Mouse (Mus musculus) right cerebral cortex, postnatal 4 days (tissue): ENCODE results near the gene Erp27.
"Not testable (repeated sequence)": the region's sequence is repeated elsewhere in the genome, so short reads cannot be mapped to it uniquely, and the experiment has no call there.

Experiments used
- DNase-seq: peaks from one replicate; pipeline ENCODE4 v3.0.0-alpha.2; 2022

Gene Erp27

GRCm38 (mm10) chr6:136922080-136922479 is at the start of gene Erp27:
TSS of gene Erp27 (minus strand) at chr6:136922180.
- no peak for DNase-seq

GRCm38 (mm10) chr6:136968877-136969276 is 46.9 kb upstream of the Erp27 start:
- not testable (repeated sequence) for DNase-seq

GRCm38 (mm10) chr6:136967466-136967865 is 45.5 kb upstream of the Erp27 start:
- DNase-seq, result no peak

- DNase-seq, result no peak
Observed at GRCm38 (mm10) chr6:136965912-136966311, 43.9 kb upstream of the Erp27 start.

GRCm38 (mm10) chr6:136964609-136965510 is 42.9 kb upstream of the Erp27 start:
- no peak for DNase-seq

- no peak for DNase-seq
Observed at GRCm38 (mm10) chr6:136962957-136963356, 41.0 kb upstream of the Erp27 start.

GRCm38 (mm10) chr6:136959131-136959530 is 37.2 kb upstream of the Erp27 start:
- DNase-seq, result no peak

- DNase-seq, result no peak
Observed at GRCm38 (mm10) chr6:136957062-136957461, 35.1 kb upstream of the Erp27 start.

- no peak for DNase-seq
Observed at GRCm38 (mm10) chr6:136955240-136955639, 33.3 kb upstream of the Erp27 start.

GRCm38 (mm10) chr6:136954715-136955114 is 32.7 kb upstream of the Erp27 start:
- no peak for DNase-seq

- DNase-seq, result no peak
Observed at GRCm38 (mm10) chr6:136954192-136954591, 32.2 kb upstream of the Erp27 start.

GRCm38 (mm10) chr6:136952930-136953329 is 30.9 kb upstream of the Erp27 start:
- DNase-seq, result no peak

GRCm38 (mm10) chr6:136950171-136950570 is 28.2 kb upstream of the Erp27 start:
- DNase-seq, result no peak

GRCm38 (mm10) chr6:136947716-136948115 is 25.7 kb upstream of the Erp27 start:
- DNase-seq, result no peak

GRCm38 (mm10) chr6:136946943-136947342 is 25.0 kb upstream of the Erp27 start:
- no peak for DNase-seq

- no peak for DNase-seq
Observed at GRCm38 (mm10) chr6:136946241-136946640, 24.3 kb upstream of the Erp27 start.

- no peak for DNase-seq
Observed at GRCm38 (mm10) chr6:136944511-136944910, 22.5 kb upstream of the Erp27 start.

GRCm38 (mm10) chr6:136943392-136943791 is 21.4 kb upstream of the Erp27 start:
- DNase-seq, result no peak

GRCm38 (mm10) chr6:136942280-136942679 is 20.3 kb upstream of the Erp27 start:
- no peak for DNase-seq

GRCm38 (mm10) chr6:136941051-136942021 is 19.4 kb upstream of the Erp27 start, which contains the start of gene Arhgdib:
TSS of gene Arhgdib (minus strand) at chr6:136941899.
- no peak for DNase-seq

GRCm38 (mm10) chr6:136940188-136940960 is 18.4 kb upstream of the Erp27 start:
- no peak for DNase-seq
